Mouse (Mus musculus) stomach, embryonic 15.5 days (tissue): ENCODE results near the gene Zer1. TPM values are rescaled to one million over a fixed set of nuclear protein-coding genes. Genes with fewer than 3 reads are reported as not detected.
"Not testable (repeated sequence)": the region's sequence is repeated elsewhere in the genome, so short reads cannot be mapped to it uniquely, and the experiment has no call there.

Experiments
- ATAC-seq: fragments of 200-750 bp; cut with Nextera tagmentation; 2 replicates; pipeline ENCODE4 v1.8.0; 2017; ENCODE audit warnings: low read depth, moderate number of reproducible peaks, moderate TSS enrichment; ENCODE audit not compliant: insufficient read depth, low FRiP score
- H3K27ac ChIP-seq: fragments of 300-500 bp; sonication (generic); 2 replicates; pipeline ENCODE4 v1.5.1; 2015; ENCODE audit warnings: mild to moderate bottlenecking, inconsistent platforms
- H3K27me3 ChIP-seq: fragments of 300-500 bp; sonication (generic); replicated peaks from 2 replicates; pipeline ENCODE4 v1.6.1; 2015; ENCODE audit warnings: inconsistent platforms
- H3K36me3 ChIP-seq: fragments of 300-500 bp; sonication (generic); 2 replicates; pipeline ENCODE4 v1.6.1; 2015; ENCODE audit warnings: inconsistent platforms
- H3K4me1 ChIP-seq: fragments of 300-500 bp; sonication (generic); 2 replicates; pipeline ENCODE4 v1.6.1; 2015; ENCODE audit warnings: inconsistent platforms
- H3K4me2 ChIP-seq: fragments of 300-500 bp; sonication (generic); 2 replicates; pipeline ENCODE4 v1.6.1; 2015; ENCODE audit warnings: mild to moderate bottlenecking, inconsistent platforms
- H3K4me3 ChIP-seq: fragments of 300-500 bp; sonication (generic); replicated peaks from 2 replicates; pipeline ENCODE4 v1.5.1; 2015; ENCODE audit warnings: inconsistent platforms
- H3K9ac ChIP-seq: fragments of 300-500 bp; sonication (generic); 2 replicates; pipeline ENCODE4 v1.6.1; 2015; ENCODE audit warnings: inconsistent platforms
- H3K9me3 ChIP-seq: fragments of 300-500 bp; sonication (generic); 2 replicates; pipeline ENCODE4 v1.6.1; 2016; ENCODE audit warnings: inconsistent platforms
- WGBS: fragments of 180-500 bp; shearing (Covaris S2); methylation state at CpG from one replicate; pipeline ENCODE4 v1.1.7; 2015; 5-methylcytosine and 5-hydroxymethylcytosine counted together
- polyA plus RNA-seq: library from polyadenylated mRNA; unstranded; fragments of >200 nt; fragmentation: Nextera tagmentation; extraction: Ambion mirVana; gene quantifications from 2 replicates; pipeline ENCODE4 v1.2.1, GENCODE M21; 2015

The Zer1 gene
- polyA plus RNA-seq, 1 experiment from 2014 or later: 7.0 TPM

DNA sequence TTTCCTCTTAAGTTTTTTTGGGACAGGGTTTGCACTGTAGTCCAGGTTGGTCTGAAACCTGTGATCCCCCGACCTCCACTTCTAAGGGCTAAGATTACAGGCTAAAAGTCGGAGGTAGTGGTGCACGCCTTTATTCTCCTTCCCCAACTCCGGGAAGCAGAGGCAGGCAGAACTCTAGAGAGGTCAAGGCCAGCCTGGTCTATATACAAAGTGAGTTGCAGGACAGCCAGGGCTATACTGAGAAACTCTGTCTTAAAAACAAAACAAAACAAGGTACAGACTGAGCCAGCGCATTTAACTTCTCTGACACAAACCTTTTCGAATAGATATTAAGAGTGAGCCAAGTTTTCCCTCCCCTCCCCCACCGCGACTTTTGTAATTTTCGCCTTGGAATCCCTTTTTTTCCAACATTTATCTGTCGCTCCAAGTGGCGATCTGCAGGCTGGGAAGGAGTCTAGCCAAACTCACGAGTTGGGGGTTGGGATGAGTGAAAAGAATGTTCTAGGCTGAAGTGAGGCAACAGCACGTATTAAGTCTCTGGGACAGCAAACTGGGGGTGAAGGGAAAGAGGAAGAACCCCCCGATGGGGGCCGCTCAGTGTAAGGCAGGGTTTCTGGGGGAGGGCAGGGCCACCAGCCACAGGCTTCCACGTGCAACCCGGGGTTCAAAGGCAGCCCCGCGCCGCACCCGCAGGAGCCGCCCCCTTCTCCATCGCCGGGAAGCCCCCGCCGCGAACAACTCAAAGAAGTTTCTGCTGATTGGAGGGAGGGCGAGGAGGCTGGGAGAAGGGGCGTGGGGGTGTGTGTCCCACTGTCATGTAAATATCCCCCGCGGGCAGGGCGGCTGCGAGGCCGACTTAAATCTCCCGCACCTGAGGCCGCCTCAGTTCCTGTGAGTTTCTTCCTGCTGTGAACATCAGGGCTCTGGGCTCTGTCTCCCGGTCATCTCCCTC lies 62.9 kb downstream of the Zer1 start:
- H3K27ac ChIP-seq: peak overlapping the region; percentile 97
- no peak for ATAC-seq

GRCm38 (mm10) chr2:30058418-30058817 lies 66.0 kb downstream of the Zer1 start:
- Histone ChIP-seq H3K27me3 (no peaks in the 10 kb centered on the region), H3K4me1 (peaks cover 7% of the 10 kb centered on the region), H3K4me2 (no peak overlapping the region), H3K36me3 (no peaks in the 10 kb centered on the region), H3K4me3 (no peak overlapping the region), H3K9ac (no peak overlapping the region), H3K9me3 (no peaks in the 10 kb centered on the region), H3K27ac (no peak overlapping the region)
- no peak for ATAC-seq
- WGBS: 63% methylated on average over 5 of the region's 5 CpGs

More for the DNA sequence above, 62.9 kb downstream of the Zer1 start:
- Histone ChIP-seq H3K4me2 (peak overlapping the region; percentile 87), H3K4me1 (peaks cover 21% of the 10 kb centered on the region), H3K4me3 (peak overlapping the region; percentile 64), H3K9ac (peak overlapping the region; percentile 67), H3K9me3 (no peaks in the 10 kb centered on the region), H3K27me3 (no peaks in the 10 kb centered on the region), H3K36me3 (no peaks in the 10 kb centered on the region)
- WGBS: 7% methylated on average over 37 of the region's 37 CpGs

- ATAC-seq: 0 out of 2 replicates have a peak, but pooled peaks have one; percentile 40
- H3K9ac ChIP-seq: no peak within 1 kb of the TSS
- H3K4me1 ChIP-seq: peaks cover 3% of the 10 kb centered on the region; the same call in 1 of the 2 replicates
- no peak within 1 kb of the TSS for H3K4me2 ChIP-seq
- H3K27ac ChIP-seq: no peak within 1 kb of the TSS
- 44% methylated on average over 12 of the region's 12 CpGs for WGBS
- no peaks in the 10 kb centered on the region for H3K9me3 ChIP-seq
- no peaks in the 10 kb centered on the region for H3K27me3 ChIP-seq
- H3K4me3 ChIP-seq: no peak within 1 kb of the TSS
- no peaks in the 10 kb centered on the region for H3K36me3 ChIP-seq
Observed at GRCm38 (mm10) chr2:30057223-30057904, 67.0 kb downstream of the Zer1 start, which contains the start of gene Set. TSS of gene Set (plus strand) at chr2:30057378.

GRCm38 (mm10) chr2:30056736-30057135 lies 67.6 kb downstream of the Zer1 start:
- Histone ChIP-seq H3K27ac (no peak overlapping the region), H3K9ac (no peak overlapping the region), H3K27me3 (no peaks in the 10 kb centered on the region), H3K4me2 (no peak overlapping the region), H3K36me3 (no peaks in the 10 kb centered on the region), H3K4me3 (no peak overlapping the region), H3K4me1 (peaks cover 3% of the 10 kb centered on the region; the same call in 1 of the 2 replicates), H3K9me3 (no peaks in the 10 kb centered on the region)
- ATAC-seq: no peak
- 84% methylated on average over 3 of the region's 3 CpGs for WGBS

- ATAC-seq, H3K4me1 ChIP-seq, H3K27me3 ChIP-seq, H3K36me3 ChIP-seq, H3K4me3 ChIP-seq, H3K9ac ChIP-seq, H3K4me2 ChIP-seq, H3K27ac ChIP-seq, H3K9me3 ChIP-seq: not testable (repeated sequence)
- 92% methylated on average over 3 of the region's 3 CpGs for WGBS
Observed at GRCm38 (mm10) chr2:30055310-30055709, 69.1 kb downstream of the Zer1 start.

DNA sequence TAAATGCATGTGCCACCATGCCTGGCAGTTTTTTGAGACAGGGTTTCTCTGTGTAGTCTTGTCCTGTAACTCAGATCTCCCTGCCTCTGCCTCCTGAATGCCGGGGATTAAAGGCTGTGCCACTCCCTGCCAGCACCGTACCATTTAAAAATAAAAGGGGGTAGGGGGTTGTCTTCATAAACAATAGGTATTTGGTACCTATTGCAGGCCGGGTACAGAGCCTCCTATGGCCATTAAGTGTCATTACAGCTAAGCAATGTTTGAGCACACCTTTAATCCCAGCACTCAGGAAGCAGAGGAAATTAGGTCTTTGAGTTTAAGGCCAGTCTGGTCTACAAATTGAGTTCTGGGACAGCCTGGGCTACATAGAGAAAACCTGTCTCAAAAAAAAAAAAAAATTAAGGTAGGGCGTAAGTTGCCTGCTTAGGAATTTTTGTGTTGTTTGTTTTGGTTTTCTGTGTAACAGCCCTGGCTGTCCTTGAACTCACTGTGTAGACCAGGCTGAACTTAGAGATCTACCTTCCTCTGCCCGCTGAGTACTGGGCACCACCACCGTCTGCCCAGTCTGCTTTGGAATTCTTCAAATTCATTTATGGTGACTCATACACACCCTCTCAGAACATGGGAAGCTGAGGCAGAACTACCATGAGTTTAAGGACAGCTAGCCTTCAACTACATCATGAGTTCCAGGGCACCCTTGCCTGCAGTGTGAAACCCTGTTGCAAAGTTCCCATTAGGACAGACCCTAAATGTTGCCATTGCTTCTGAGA lies 72.2 kb downstream of the Zer1 start:
- Histone ChIP-seq H3K27ac (no peak overlapping the region), H3K36me3 (no peaks in the 10 kb centered on the region), H3K4me2 (no peak overlapping the region), H3K9me3 (no peaks in the 10 kb centered on the region), H3K27me3 (no peaks in the 10 kb centered on the region), H3K4me1 (peaks cover 2% of the 10 kb centered on the region; the same call in 1 of the 2 replicates), H3K9ac (no peak overlapping the region), H3K4me3 (no peak overlapping the region)
- ATAC-seq: no peak
- WGBS: 34% methylated on average over 6 of the region's 6 CpGs

DNA sequence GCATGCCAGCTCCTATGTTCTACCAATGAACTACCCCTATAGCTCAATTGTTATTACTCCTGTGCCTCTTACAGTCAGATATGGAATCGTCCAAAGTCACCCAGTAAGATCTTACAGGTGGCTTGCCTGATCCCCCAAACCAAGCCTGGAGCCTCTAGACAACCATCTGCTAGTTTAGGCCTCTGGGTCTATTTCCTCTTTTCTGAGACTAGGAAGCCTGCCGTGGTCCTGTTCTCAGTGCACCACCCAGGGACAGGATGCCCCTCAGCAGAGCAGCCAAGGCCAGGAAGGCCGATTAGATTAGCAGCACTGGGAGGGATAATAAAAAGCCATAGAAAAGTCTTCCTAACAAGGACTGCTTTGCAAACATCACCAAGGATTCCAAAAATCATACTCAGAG lies 74.6 kb downstream of the Zer1 start:
- Histone ChIP-seq H3K4me2 (no peak overlapping the region), H3K4me3 (no peak overlapping the region), H3K9me3 (no peaks in the 10 kb centered on the region), H3K27me3 (no peaks in the 10 kb centered on the region), H3K9ac (no peak overlapping the region), H3K4me1 (no peaks in the 10 kb centered on the region), H3K36me3 (no peaks in the 10 kb centered on the region; the same call in 1 of the 2 replicates), H3K27ac (no peak overlapping the region)
- 80% methylated on average over 3 of the region's 3 CpGs for WGBS
- ATAC-seq: no peak

- Histone ChIP-seq H3K4me1 (no peaks in the 10 kb centered on the region), H3K27me3 (no peaks in the 10 kb centered on the region), H3K4me3 (peak within 1 kb of the TSS; percentile 67), H3K9ac (peak within 1 kb of the TSS; percentile 33; the same call in 1 of the 2 replicates), H3K27ac (peak within 1 kb of the TSS; percentile 92), H3K36me3 (no peaks in the 10 kb centered on the region; the same call in 1 of the 2 replicates), H3K4me2 (peak within 1 kb of the TSS; percentile 71), H3K9me3 (no peaks in the 10 kb centered on the region)
- under 1% methylated on average over 54 of the region's 54 CpGs for WGBS
- peak; percentile 94 for ATAC-seq
Observed at GRCm38 (mm10) chr2:30048699-30049388, 75.5 kb downstream of the Zer1 start, which contains the start of gene Wdr34. TSS of gene Wdr34 (minus strand) at chr2:30048881.

- peak overlapping the region; percentile 92 for H3K27ac ChIP-seq
- H3K36me3 ChIP-seq: no peaks in the 10 kb centered on the region; the same call in 1 of the 2 replicates
- H3K4me3 ChIP-seq: peak overlapping the region; percentile 67
- H3K9ac ChIP-seq: 0 out of 2 replicates have a peak overlapping the region, but pooled peaks have one; percentile 32
- H3K9me3 ChIP-seq: no peaks in the 10 kb centered on the region
- 39% methylated on average over 11 of the region's 11 CpGs for WGBS
- H3K4me1 ChIP-seq: no peaks in the 10 kb centered on the region
- no peaks in the 10 kb centered on the region for H3K27me3 ChIP-seq
- no peak for ATAC-seq
- H3K4me2 ChIP-seq: peak overlapping the region; percentile 71
Observed at GRCm38 (mm10) chr2:30048101-30048501, 76.3 kb downstream of the Zer1 start.
